Mouse (Mus musculus): ENCODE measurements around the gene Cpeb4. TPM values are rescaled to one million over a fixed set of nuclear protein-coding genes. Genes with fewer than 3 reads are reported as not detected.

The Cpeb4 gene
- polyA plus RNA-seq, 1 experiment from 2014 or later = 16.1 TPM

DNA sequence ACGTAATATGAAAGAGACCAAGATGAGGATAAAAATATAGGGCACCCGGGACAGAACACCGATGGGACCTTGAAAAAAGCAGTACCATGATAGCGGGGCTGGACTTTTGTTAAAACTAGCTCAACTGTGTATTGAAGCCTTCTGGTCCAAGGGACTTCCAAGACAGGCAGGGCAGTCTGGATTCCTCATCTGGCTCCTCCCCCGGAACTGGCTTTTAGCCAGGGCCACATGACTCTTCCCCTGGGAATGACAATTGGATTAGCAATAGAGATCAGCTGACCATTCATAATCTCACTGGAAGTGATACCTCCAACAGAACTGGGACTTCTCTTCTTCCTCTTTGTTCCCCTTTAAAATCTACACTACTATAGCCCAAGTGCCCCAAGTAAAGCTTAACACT is 21.0 kb upstream of the Cpeb4 start:
- H3K27ac ChIP-seq = no peak overlapping the region
- H3K4me3 ChIP-seq = no peak overlapping the region
- H3K4me1 ChIP-seq (replicated peaks) = peaks cover 42% of the 10 kb centered on the region
- 79% methylated on average over 5 of the region's 5 CpGs for WGBS
- H3K36me3 ChIP-seq = no peaks in the 10 kb centered on the region
- H3K4me2 ChIP-seq = no peak overlapping the region
- H3K27me3 ChIP-seq = no peaks in the 10 kb centered on the region
- no peak for ATAC-seq (ENCODE audit: low FRiP score)
- H3K9ac ChIP-seq = no peak overlapping the region
- no peaks in the 10 kb centered on the region for H3K9me3 ChIP-seq

DNA sequence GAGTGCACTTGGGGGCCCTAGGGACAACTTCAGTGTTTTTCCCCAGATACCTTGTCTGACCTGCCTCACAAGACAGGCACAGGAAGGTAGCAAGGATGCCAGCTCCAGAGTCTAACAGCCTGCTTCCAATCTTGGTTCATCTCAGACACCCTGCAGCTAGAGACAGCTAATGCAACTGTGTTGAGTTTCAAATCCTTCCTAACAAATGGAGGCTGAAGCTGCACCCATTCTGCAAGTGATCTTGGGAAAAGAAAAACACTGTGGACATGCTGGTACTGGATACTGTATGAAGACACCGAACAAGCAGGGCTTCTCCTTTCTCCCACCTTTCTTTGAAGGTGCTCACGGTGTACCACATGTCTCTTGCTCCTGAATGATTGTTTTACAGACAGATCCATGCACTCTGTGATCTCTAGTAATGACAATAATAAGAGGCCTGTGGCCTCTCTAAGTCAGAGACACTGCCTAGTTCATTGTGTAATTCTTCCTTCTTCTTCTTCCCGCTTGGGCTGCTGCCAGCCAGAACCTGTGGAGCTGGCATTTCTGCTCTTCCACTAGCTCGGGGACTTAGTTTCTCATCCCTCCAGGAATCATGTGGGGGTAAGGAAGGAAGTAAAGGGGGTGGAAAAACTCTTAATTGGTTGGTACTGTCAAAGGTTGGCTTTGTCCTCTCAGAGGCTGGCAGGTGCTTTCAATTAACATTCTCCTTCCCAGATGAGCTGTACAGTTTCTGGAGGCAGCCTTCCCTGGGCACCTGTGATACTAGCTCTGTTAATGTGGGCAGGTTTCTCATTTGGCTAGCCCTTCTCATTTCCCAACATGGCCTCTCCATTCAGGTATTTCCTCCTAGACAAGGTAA is 20.1 kb upstream of the Cpeb4 start:
- peaks cover 32% of the 10 kb centered on the region for H3K4me1 ChIP-seq (replicated peaks)
- H3K9ac ChIP-seq = no peak overlapping the region
- H3K9me3 ChIP-seq = no peaks in the 10 kb centered on the region
- no peaks in the 10 kb centered on the region for H3K36me3 ChIP-seq
- WGBS = 78% methylated on average over 4 of the region's 4 CpGs
- no peaks in the 10 kb centered on the region for H3K27me3 ChIP-seq
- H3K4me2 ChIP-seq = no peak overlapping the region
- no peak for ATAC-seq (ENCODE audit: low FRiP score)
- H3K4me3 ChIP-seq = no peak overlapping the region
- H3K27ac ChIP-seq = no peak overlapping the region

- Histone ChIP-seq H3K9ac (no peak overlapping the region), H3K27me3 (no peaks in the 10 kb centered on the region), H3K4me1 (replicated peaks) (peaks cover 15% of the 10 kb centered on the region), H3K9me3 (no peaks in the 10 kb centered on the region), H3K4me2 (no peak overlapping the region), H3K36me3 (no peaks in the 10 kb centered on the region), H3K27ac (no peak overlapping the region), H3K4me3 (no peak overlapping the region)
- 77% methylated on average over 5 of the region's 5 CpGs for whole genome bisulfite sequencing
- ATAC-seq (ENCODE audit: low FRiP score) = no peak
These were observed 17.1 kb upstream of the Cpeb4 start for GRCm38 (mm10) chr11:31854955-31855354.

GRCm38 (mm10) chr11:31857479-31857878 is 14.5 kb upstream of the Cpeb4 start:
- Histone ChIP-seq H3K9me3 (no peaks in the 10 kb centered on the region), H3K36me3 (no peaks in the 10 kb centered on the region), H3K4me3 (no peak overlapping the region), H3K27ac (no peak overlapping the region), H3K4me1 (replicated peaks) (no peaks in the 10 kb centered on the region), H3K27me3 (no peaks in the 10 kb centered on the region), H3K9ac (no peak overlapping the region), H3K4me2 (no peak overlapping the region)
- WGBS = 97% methylated on average over 4 of the region's 4 CpGs
- no peak for ATAC-seq (ENCODE audit: low FRiP score)

DNA sequence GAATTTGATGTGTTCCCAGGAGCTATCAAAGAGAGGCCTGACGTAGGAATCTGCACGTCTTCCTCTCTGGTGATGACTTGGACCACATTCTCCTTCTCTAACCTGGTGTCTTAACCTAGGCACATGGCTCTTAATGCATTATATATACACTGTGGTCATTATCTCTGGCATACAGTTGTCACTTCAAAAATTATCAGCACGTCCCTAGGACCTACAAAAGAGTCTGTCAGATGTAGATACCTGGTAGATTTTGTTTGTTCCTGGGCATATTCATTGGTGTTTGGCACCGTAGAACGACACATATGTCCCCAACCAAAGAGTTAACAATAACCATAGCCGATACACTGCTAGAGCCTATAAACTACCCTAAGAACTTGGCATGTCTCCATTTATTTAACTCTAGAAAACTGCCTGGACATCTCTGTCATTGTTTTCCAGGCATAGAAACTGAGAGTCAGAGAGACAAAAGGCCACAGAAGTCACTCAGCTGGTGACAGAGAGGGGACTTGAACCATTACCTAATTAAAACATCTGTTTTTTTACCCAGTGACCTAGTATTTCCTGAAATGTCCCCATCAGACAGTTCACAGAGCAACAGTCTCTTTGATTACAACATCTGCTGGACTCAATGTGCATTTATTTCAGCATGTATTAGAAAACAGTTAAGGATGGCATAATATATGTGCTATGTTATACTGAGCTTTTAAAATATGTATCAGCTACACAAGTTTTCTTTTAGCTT is 10.7 kb upstream of the Cpeb4 start:
- Histone ChIP-seq H3K36me3 (no peaks in the 10 kb centered on the region), H3K4me2 (no peak overlapping the region), H3K27me3 (no peaks in the 10 kb centered on the region), H3K27ac (no peak overlapping the region), H3K4me1 (replicated peaks) (no peaks in the 10 kb centered on the region), H3K9ac (no peak overlapping the region), H3K4me3 (no peak overlapping the region), H3K9me3 (no peaks in the 10 kb centered on the region)
- WGBS = 86% methylated on average over 6 of the region's 6 CpGs
- no peak for ATAC-seq (ENCODE audit: low FRiP score)

DNA sequence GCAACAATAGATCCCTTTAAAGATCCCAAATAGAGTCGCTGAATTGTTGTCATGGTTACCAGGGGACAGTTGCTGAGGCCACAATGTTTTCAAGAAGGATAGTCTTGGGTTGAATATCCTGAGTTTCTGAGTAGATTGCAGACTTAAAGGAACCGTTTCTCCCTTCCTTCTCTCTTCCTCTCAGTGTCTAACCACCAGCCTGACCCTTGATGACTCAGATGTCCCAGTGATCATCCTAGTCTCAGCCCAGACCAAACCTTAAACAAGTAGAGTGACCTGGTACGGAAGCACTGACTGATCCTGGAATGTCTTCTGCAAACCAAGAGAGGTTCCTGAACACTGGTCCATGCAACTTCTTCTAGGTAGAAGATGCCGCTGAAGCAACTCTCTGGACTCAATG is 4.0 kb upstream of the Cpeb4 start:
- Histone ChIP-seq H3K27me3 (0 out of 2 replicates have a peak, but pooled peaks cover 3% of the 10 kb centered on the region), H3K4me3 (no peak overlapping the region), H3K4me2 (no peak overlapping the region), H3K4me1 (replicated peaks) (peaks cover 14% of the 10 kb centered on the region), H3K9me3 (no peaks in the 10 kb centered on the region), H3K36me3 (no peaks in the 10 kb centered on the region), H3K9ac (no peak overlapping the region), H3K27ac (no peak overlapping the region)
- no peak for ATAC-seq (ENCODE audit: low FRiP score)
- WGBS = 63% methylated on average over 4 of the region's 4 CpGs

- H3K27ac ChIP-seq = peak overlapping the region; percentile 97
- WGBS = under 1% methylated on average over 53 of the region's 53 CpGs
- H3K9me3 ChIP-seq = no peaks in the 10 kb centered on the region
- ATAC-seq (ENCODE audit: low FRiP score) = peak; percentile 100
- H3K4me2 ChIP-seq = peak overlapping the region; percentile 91
- H3K9ac ChIP-seq = peak overlapping the region; percentile 96
- H3K4me3 ChIP-seq = peak overlapping the region; percentile 90
- 0 out of 2 replicates have a peak, but pooled peaks cover 3% of the 10 kb centered on the region for H3K27me3 ChIP-seq
- H3K36me3 ChIP-seq = no peaks in the 10 kb centered on the region
- peaks cover 23% of the 10 kb centered on the region for H3K4me1 ChIP-seq (replicated peaks)
These were observed 1.6 kb upstream of the Cpeb4 start for GRCm38 (mm10) chr11:31870285-31871010.

GRCm38 (mm10) chr11:31871135-31871541 is 873 bp upstream of the Cpeb4 start:
- H3K9ac ChIP-seq = peak overlapping the region; percentile 96
- 0 out of 2 replicates have a peak, but pooled peaks cover 3% of the 10 kb centered on the region for H3K27me3 ChIP-seq
- no peaks in the 10 kb centered on the region for H3K9me3 ChIP-seq
- H3K36me3 ChIP-seq = no peaks in the 10 kb centered on the region
- peak overlapping the region; percentile 89 for H3K27ac ChIP-seq
- peak overlapping the region; percentile 90 for H3K4me3 ChIP-seq
- H3K4me2 ChIP-seq = peak overlapping the region; percentile 91
- peak; percentile 12 for ATAC-seq (ENCODE audit: low FRiP score)
- WGBS = under 1% methylated on average over 18 of the region's 21 CpGs
- H3K4me1 ChIP-seq (replicated peaks) = peaks cover 26% of the 10 kb centered on the region

GRCm38 (mm10) chr11:31872546-31873261 is 693 bp downstream of the Cpeb4 start:
- H3K9ac ChIP-seq = peak overlapping the region; percentile 82
- H3K4me3 ChIP-seq = peak overlapping the region; percentile 90
- ATAC-seq (ENCODE audit: low FRiP score) = no peak
- H3K4me2 ChIP-seq = peak overlapping the region; percentile 91
- 36% methylated on average over 15 of the region's 15 CpGs for WGBS
- H3K27me3 ChIP-seq = no peaks in the 10 kb centered on the region
- no peaks in the 10 kb centered on the region for H3K36me3 ChIP-seq
- peak overlapping the region; percentile 72 for H3K27ac ChIP-seq
- H3K9me3 ChIP-seq = no peaks in the 10 kb centered on the region
- H3K4me1 ChIP-seq (replicated peaks) = peaks cover 32% of the 10 kb centered on the region

- peaks cover 36% of the 10 kb centered on the region for H3K4me1 ChIP-seq (replicated peaks)
- H3K4me2 ChIP-seq = peak overlapping the region; percentile 91
- peak overlapping the region; percentile 61 for H3K9ac ChIP-seq
- ATAC-seq (ENCODE audit: low FRiP score) = no peak
- peak overlapping the region; percentile 90 for H3K4me3 ChIP-seq
- WGBS = 76% methylated on average over 2 of the region's 2 CpGs
- no peaks in the 10 kb centered on the region for H3K27me3 ChIP-seq
- no peak overlapping the region for H3K27ac ChIP-seq
- no peaks in the 10 kb centered on the region for H3K9me3 ChIP-seq
- H3K36me3 ChIP-seq = no peaks in the 10 kb centered on the region
These were observed 2.1 kb downstream of the Cpeb4 start for GRCm38 (mm10) chr11:31874071-31874470.

GRCm38 (mm10) chr11:31883671-31884070 is 11.7 kb downstream of the Cpeb4 start:
- ATAC-seq (ENCODE audit: low FRiP score) = no peak
- WGBS = 87% methylated on average over 1 of the region's 1 CpGs
- Histone ChIP-seq H3K27ac (no peak overlapping the region), H3K27me3 (no peaks in the 10 kb centered on the region), H3K4me1 (replicated peaks) (peaks cover 27% of the 10 kb centered on the region), H3K4me2 (no peak overlapping the region), H3K9ac (no peak overlapping the region), H3K36me3 (no peaks in the 10 kb centered on the region), H3K4me3 (no peak overlapping the region), H3K9me3 (no peaks in the 10 kb centered on the region)

All from hindbrain, embryonic 13.5 days (tissue).